Mouse (Mus musculus): ENCODE data around the gene Camk2b.
A peak's percentile ranks its signal among the peaks of the same experiment; 100 is the strongest.

Camk2b gene

GRCm38 (mm10) chr11:6053386-6053785 is 12.8 kb downstream of the Camk2b start:
- no peak for DNase-seq (ENCODE audit: extremely low read depth, insufficient read length, low spot score)

DNA sequence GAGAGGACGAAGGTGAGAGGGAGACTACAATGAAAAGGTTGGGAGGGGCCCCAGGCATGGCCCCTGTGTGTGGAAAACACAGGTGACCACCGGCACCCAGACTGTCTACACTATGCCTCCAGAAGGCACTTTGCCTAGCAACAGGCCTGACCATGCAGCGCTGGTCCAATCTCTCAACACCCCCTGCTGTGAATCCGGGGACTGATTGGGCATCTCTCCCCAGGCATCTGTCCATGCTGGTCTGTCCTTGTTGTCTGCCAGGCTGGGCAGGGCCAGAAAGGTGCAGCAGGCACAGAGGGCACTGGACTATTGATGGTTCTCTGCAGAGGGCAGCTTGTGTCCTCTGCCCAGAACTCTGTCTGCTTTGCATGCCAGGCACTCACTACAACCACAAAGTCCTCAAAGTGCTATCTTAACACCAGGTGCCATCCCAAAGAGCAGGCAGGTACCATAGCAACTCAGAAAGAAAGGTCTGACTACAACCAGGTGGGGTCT is 16.0 kb downstream of the Camk2b start:
- no peak for DNase-seq (ENCODE audit: extremely low read depth, insufficient read length, low spot score)

DNA sequence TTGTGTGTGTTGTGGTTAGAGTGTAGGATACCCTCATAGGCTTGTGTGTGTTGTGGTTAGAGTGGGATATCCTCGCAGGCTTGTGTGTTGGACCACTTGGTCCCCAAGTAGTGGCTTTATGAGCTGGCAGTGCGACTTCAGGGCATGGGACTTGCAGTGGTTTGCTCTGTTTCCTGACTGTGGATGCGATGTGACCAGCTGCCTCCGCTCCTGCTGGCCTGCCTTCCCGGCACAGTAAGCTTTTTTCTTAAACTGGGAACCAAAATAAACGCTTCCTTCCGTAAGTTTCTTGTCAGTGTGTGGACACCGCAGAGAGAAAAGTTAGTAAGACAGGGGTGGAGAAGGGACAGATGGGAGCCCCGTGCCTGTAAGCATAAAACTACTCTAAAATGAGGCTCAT is 18.0 kb downstream of the Camk2b start:
- DNase-seq (ENCODE audit: extremely low read depth, insufficient read length, low spot score): no peak

DNA sequence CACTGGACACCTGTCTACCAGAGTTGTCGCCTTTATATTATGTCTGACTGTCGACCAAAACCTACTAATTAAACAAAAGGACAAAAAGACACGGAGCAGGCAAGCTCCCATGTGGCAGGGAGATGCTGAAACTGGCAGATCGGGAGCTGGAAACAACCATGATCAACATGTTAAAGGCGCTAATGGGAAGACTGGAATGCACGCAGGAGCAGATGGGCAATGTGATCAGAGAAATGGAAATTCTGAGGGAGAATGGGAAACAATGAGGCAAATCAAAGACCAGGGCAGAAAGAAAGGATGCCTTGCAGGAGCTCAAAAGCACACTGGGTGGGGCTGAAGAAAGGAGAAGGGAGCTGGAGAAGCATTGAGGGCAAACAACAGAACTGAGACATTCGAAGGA is 27.2 kb downstream of the Camk2b start:
- DNase-seq (ENCODE audit: extremely low read depth, insufficient read length, low spot score): no peak

- no peak for DNase-seq (ENCODE audit: extremely low read depth, insufficient read length, low spot score)
Observed at GRCm38 (mm10) chr11:6037686-6038085, 28.5 kb downstream of the Camk2b start.

GRCm38 (mm10) chr11:6037198-6037597 is 29.0 kb downstream of the Camk2b start:
- no peak for DNase-seq (ENCODE audit: extremely low read depth, insufficient read length, low spot score)

DNA sequence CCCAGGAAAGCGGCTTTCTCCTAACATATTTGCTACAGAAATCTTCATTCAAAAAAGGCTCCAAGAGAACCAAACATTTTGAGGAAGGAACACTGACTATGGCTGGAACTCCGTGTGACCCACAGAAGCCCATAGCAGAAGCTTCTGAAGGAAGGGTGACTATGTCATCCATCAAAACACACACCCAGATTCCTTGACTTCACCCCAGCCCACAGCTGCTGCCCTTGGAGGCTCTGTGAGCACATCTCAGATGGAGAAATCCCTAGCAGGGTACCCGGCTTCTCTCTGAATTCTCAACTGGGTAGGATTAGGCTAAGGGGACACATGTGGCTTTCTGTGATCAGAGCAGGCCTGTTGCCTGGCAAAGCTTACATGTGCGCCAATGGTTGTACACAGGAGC is 29.7 kb downstream of the Camk2b start:
- no peak for DNase-seq (ENCODE audit: extremely low read depth, insufficient read length, low spot score)

DNA sequence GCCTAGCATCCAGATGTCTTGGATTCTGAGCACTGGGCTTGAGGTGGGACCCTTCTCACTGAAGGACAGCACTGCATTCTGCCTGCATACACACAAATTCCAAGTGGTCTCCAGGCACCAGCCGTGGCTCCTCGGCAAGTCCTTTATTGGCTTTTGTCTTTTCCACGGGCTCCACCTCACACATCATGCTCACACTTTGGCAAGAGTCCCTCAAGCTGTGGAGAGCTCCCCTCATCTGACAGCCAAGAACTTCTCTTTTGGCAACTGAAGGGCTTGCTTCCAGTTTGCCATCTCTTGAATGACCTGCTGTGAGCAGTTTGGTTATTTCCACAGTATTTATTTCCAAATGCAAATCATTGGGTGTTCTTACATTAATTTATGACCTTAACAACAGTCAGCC is 30.6 kb downstream of the Camk2b start:
- DNase-seq (ENCODE audit: extremely low read depth, insufficient read length, low spot score): no peak

DNA sequence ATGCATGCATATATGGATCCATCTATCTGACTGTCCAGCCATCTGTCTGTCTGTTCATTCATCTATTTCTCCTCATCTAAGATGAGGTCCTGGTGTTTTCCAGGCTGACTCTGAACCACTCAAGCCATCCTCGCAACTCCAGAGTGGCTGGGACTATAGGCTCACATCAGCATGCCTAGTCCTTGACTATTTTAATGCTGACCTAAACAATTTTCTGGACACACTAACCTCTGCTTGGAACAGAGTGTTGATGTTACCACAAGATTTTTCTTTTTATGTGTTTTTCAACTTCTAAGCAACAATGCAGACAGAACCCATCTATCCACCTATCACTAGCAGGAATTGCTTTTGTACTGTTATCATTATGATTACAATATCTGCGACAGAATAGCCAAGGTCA is 31.4 kb downstream of the Camk2b start:
- no peak for DNase-seq (ENCODE audit: extremely low read depth, insufficient read length, low spot score)

DNA sequence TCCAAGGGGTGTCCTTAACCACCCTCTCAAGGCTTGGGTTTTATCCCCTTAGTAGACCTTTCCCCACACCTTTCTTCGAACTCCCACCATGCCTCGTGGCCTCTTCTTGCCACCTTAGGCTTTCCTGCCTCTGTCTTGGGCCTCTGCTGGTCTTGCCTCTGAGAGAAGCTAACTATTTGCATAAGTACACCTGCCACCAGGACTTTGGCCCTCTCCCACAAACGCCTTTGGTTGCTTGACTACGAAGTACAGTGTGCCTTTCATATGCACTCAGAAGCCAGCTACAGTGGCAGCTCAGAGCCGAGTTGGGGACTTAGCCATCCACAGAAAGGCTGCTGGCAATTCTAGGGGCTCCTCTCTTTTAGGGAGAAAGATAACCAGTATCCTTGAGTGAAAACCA is 32.4 kb downstream of the Camk2b start:
- DNase-seq (ENCODE audit: extremely low read depth, insufficient read length, low spot score): no peak

DNA sequence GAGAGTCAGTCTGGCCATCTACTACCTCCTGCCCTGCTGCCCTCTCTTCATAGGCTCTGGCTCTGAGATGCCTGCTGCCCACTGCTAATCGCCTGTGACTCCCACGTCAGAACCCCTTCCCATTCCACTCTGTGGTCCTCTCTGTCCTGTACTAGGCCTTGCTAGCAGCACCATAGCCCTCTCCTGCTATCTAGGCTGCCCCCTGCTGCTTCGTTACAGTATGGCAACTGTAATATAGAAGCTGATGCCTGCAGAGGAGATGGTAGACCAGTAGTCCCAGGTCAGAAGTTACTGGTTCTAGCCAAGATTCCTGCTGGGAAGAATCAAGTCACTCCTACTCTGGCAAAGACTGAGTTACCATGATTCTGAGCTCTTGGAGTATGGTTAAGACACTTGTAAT is 33.0 kb downstream of the Camk2b start:
- peak; percentile 45 for DNase-seq (ENCODE audit: extremely low read depth, insufficient read length, low spot score)

- DNase-seq (ENCODE audit: extremely low read depth, insufficient read length, low spot score): peak; percentile 57
Observed at GRCm38 (mm10) chr11:6030650-6031049, 35.5 kb downstream of the Camk2b start.

DNA sequence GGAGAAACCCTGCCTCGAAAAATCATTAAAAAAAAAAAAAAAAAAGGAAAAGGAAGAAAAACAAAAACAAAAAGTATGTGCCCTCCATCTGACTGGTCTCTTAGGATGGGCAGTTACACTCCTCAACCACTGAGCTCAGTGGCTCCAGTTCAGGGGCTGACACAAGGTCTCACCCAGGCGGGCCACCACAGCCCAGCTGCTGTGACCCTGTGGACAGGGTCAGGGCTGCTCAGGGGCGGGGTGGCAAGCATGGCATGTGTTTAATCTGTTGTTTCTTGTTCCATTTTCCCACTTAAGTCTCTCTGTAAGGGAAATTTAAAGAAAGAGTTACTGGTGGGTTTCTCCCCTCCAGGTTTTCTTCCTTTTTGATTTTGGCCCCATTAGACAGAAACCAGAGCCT is 36.4 kb downstream of the Camk2b start:
- no peak for DNase-seq (ENCODE audit: extremely low read depth, insufficient read length, low spot score)

DNA sequence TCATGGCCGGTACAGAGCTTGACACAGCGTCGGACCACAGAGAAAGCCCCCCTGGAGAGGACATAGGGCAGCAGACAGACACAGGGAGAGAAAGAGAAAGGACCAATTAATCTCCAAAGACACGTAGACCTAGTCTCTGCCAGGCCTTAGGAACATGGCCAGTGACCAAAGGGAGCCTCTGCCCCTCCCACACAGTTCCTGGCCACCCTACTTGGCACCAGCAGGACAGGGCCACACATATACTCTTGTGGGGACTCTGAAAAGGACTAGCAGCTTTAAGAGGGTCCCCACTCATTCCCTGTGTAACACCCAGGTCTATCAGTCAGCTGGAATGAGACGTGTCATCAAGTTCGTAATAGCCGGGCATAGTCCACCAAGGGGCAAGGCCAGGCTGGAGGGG is 37.3 kb downstream of the Camk2b start:
- no peak for DNase-seq (ENCODE audit: extremely low read depth, insufficient read length, low spot score)

DNA sequence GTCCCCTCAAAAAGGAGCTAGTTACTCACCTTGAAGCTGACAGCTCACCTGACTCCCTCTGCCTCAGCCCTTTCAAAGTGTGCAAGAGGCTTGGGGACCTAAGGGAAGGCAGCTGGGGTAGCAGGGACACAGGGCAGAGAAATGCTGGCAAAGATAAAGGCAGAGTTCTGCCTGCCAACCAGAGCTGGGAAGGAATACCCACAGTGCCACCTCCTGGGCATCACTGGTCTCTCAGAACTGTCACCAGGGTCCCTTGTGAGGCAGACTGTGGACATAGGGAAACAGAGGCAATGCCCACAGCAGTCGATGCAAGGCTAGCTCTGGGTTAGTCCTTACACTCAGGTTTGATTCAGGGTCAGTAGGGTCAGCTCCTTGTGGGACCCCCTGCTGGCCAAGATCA is 39.8 kb downstream of the Camk2b start:
- no peak for DNase-seq (ENCODE audit: extremely low read depth, insufficient read length, low spot score)

DNA sequence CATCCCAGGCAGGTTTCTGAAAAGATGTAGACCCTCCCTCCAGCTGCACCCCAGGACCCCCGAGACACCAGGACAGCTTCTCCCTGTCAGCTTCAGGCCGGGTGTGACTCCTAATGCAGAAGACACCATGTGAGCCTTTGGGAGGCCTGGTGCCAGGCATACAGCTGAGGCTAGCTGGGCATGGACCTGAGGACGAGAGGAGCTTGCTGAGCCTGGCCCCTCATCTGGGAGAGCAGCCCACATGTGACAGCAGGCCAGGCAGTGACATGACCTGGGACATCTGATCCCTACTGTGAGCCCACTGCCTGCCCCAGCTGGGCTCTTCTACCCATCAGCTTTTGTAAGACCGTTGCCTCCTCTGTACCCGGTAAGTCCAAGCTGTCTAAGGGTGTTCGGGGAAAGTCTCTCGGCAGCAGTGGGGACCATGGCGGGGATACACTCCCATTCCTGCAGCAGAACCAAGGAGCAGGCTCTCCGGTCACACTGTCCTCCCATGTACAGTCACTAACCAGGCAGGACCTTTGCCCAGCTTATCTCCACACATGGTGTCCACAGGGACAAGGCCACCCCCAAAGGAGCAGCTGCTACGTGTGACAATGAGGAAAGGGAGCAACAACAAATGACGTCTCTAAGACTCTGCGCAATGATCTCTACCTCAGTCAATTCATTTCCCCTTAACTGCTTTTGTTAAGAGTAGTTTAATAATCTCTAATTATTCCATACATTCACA is 41.1 kb downstream of the Camk2b start:
- no peak for DNase-seq (ENCODE audit: extremely low read depth, insufficient read length, low spot score)

GRCm38 (mm10) chr11:6020897-6021839 is 45.0 kb downstream of the Camk2b start:
- DNase-seq (ENCODE audit: extremely low read depth, insufficient read length, low spot score): no peak

DNA sequence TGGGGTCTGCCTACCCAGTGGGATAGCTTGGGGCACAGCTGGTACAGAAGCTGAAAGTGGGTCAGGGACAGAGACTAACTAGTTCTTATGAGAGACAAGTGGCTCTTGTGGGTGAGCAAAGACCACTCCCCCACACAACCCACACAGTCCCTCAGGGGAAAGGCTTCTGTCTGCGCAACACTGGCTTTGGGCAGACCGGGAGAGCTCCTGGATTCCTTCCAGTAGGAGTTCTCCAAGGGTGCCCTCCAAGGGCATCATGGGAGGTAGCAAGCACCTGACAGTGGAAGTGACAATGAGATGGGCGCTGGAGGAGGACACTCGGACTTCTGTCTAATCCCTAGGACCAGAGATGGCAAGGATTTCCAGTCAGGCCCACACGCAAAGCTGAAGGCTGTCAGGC is 45.8 kb downstream of the Camk2b start:
- DNase-seq (ENCODE audit: extremely low read depth, insufficient read length, low spot score): no peak

- no peak for DNase-seq (ENCODE audit: extremely low read depth, insufficient read length, low spot score)
Observed at GRCm38 (mm10) chr11:6018218-6019010, 47.7 kb downstream of the Camk2b start.

DNA sequence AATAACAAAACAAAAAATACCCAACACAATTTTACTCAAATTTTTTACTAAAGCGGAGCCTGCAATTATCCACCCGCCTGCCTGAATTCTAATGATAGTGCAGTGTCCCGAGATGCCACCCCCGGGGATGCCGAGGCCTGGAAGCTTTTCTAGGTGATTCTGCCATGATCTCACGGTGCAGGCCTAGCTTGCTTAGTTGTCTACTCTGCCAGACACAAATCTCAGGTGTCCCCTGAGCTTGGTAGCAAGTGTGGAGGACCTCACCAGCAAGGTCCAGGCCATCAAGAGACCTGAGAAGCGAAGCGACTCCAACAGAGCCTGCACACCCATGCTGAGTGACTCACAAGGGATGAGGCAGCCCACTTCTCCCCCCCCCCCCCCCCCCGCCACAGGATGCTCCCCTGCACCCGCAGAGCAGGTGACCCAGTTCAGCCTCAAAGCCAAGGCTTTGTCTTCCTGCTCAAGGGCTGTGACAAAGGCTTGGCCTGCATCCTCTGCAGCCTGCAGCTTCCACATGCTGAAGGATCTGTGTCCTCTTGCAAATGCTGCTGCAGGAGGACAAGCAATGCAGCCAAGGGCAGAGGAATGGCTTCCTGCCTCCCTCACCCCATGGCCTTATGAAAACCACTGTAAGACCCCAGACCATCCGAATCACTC is 48.5 kb downstream of the Camk2b start:
- no peak for DNase-seq (ENCODE audit: extremely low read depth, insufficient read length, low spot score)

Data from 3134 (cell line).